Mouse (Mus musculus): ENCODE data around the gene Mgea5. TPM values are rescaled to one million over a fixed set of nuclear protein-coding genes. Genes with fewer than 3 reads are reported as not detected.

Gene Mgea5
- total RNA-seq, 4 experiments from 2014 or later, result 142 to 157 (median 154) TPM

GRCm38 (mm10) chr19:45733564-45733963 lies 50.1 kb downstream of the Mgea5 start:
- DNase-seq (ENCODE audit: low spot score in 2 of 2), result no peak

GRCm38 (mm10) chr19:45731658-45732057 lies 52.0 kb downstream of the Mgea5 start:
- no peak for DNase-seq (ENCODE audit: low spot score in 2 of 2)

- DNase-seq (ENCODE audit: low spot score in 2 of 2), result no peak
Measured at GRCm38 (mm10) chr19:45730042-45730441, 53.6 kb downstream of the Mgea5 start.

DNA sequence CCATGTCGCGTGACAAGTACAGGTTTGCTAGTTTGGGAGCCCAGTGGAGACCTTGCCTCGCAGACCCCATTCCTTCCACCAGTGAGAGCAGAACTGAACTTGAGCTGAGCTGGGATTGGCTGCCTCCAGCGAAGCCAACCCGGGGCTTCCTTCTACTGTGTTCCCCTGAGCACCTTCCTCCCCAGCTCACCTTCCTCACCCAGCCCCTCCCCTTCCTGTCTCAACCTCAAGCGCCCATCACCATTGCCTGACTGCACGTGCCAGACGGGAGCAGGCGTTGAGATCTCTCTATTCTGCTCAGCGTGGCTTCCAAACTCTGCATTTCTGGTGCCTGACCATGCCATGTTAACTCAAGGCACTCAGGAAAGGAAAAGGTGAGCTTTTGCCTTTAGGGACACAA lies 56.4 kb downstream of the Mgea5 start:
- DNase-seq (ENCODE audit: low spot score in 2 of 2), result no peak

DNA sequence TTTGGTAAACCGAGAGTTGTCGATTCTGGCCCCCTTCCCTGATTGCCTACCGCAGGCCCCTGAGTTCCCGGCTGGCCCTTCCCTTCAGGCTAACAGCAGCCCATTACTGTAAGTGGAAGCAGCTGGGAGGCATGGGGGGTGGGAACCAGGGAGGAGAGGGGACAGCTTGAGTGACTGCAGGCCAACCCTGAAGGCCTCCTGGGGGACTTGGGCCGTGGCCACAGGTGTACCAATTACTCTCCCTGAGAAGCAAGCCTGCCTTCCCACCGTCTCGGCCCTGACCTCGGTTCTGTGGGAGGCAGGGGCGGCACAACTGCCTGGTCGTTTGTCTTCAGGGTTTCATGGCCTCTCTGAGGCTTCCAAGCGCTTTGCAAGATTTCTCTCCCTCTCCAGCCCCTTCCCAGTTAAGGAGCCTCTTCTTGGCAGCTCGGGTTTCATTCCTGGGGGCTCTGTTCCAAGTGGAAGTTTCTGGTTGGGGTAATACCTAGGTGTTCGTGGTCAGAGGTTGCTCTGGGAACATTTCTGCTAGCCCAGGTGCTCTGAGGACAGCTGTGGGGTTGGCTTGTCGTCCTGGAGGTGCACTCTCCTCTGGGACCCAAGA lies 57.9 kb downstream of the Mgea5 start:
- no peak for DNase-seq (ENCODE audit: low spot score in 2 of 2)

DNA sequence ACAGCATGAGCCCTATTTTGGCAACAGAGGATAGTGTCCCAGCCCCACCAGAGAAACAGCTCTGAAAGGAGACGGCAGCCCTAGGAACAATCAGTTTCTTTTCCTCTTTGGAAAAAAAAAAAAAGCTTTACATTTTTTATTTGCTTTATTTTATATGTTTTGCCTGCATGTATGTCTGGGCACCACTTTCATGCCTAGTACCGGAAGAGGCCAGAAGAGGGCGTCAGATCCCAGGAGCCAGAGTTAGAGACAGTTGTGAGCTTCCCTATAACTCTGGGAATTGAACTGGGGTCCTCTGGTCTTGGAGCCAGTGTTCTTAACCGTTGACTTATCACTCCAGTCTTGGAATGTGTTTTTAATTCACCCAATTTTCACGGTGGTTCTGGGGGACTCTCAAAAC lies 61.4 kb downstream of the Mgea5 start:
- no peak for DNase-seq (ENCODE audit: low spot score in 2 of 2)

- no peak for DNase-seq (ENCODE audit: low spot score in 2 of 2)
Measured at GRCm38 (mm10) chr19:45718286-45718685, 65.4 kb downstream of the Mgea5 start.

DNA sequence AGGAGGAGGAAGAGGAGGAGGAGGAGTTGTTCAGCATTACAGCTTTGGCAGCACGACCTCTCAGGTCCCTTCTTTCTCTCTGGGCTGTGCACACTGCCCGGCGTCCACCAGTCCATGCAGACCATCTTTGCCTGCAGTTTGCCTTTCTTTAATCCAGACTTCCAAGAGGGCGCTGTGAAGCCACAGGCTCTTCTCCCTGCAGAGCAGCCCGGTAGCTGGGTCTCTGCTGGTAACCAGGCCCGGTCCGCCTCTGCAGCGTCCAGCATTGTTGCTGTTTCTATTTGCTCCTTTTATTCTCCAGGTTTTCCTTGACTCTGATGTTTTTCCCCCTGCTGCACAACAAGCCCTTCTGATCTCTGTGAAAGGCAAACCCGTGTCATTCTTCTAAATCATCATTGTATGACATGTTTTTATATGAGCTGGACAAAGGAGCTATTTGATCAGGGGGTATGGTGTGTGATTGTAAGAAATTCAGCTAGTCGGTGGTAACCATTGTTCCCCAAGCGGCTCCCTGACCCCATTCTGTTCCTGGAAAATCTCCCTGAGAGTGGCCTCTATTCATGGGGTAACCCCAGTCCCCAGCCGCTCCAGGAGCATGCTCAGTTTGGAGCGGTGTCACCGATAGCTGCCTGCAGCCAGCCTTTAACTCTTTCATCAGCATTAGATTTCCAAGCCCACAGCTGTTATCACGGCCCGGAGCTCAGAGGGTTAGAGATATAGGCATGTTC lies 66.0 kb downstream of the Mgea5 start:
- DNase-seq (ENCODE audit: low spot score in 2 of 2), result no peak

- no peak for DNase-seq (ENCODE audit: low spot score in 2 of 2)
Measured at GRCm38 (mm10) chr19:45708704-45709103, 74.9 kb downstream of the Mgea5 start.

Other genes with a start within 250 kb of the Mgea5 start
- 10 to 100 TPM in 2 of 4 experiments, 1 to 10 TPM in 2; 9.3 to 11.4 (median 10.6) TPM for gene Poll, start 223.3 kb downstream of the Mgea5 start, total RNA-seq (2022)
- gene Gm17018, start 223.2 kb downstream of the Mgea5 start, total RNA-seq (2022), result 10 to 100 TPM; 60.3 to 75.7 (median 69.0) TPM
- 10 to 100 TPM; 38.2 to 42.3 (median 39.7) TPM for gene Fbxw4, start 123.5 kb downstream of the Mgea5 start, total RNA-seq (2022)
- not detected for gene Fgf8, start 40.9 kb downstream of the Mgea5 start, total RNA-seq (2022)
- gene Npm3, start 34.2 kb downstream of the Mgea5 start, total RNA-seq (2022), result 1 to 10 TPM; 4.7 to 6.8 (median 5.7) TPM
- 100 to 1,000 TPM; 150 to 177 (median 154) TPM for gene Kcnip2, start 32.2 kb upstream of the Mgea5 start, total RNA-seq (2022)
- 10 to 100 TPM; 20.7 to 22.8 (median 21.7) TPM for gene Armh3, start 214.7 kb upstream of the Mgea5 start, total RNA-seq (2022)
- gene Hps6, start 219.7 kb upstream of the Mgea5 start, total RNA-seq (2022), result 1 to 10 TPM; 7.8 to 9.0 (median 8.5) TPM